Mouse (Mus musculus): ENCODE measurements around the gene Unc13b.

- TF ChIP-seq POLR2A (IDR thresholded peaks at IDR 0.05; ENCODE audit: low read depth, low read length) = no peak
- no peak for TF ChIP-seq CTCF (IDR thresholded peaks at IDR 0.05; ENCODE audit: extremely low read depth, insufficient read depth, insufficient read length, insufficient replicate concordance)
Observed at GRCm38 (mm10) chr4:43046607-43047006, 12.1 kb upstream of the Unc13b start.

Data from spleen, adult 2 months (tissue).